Mouse (Mus musculus): Measurements from ENCODE around the gene Kcnab1.

- TF ChIP-seq CTCF (IDR thresholded peaks at IDR 0.05; ENCODE audit: low read depth, low read length) (no peak), POLR2A (IDR thresholded peaks at IDR 0.05; ENCODE audit: insufficient read depth, low read length) (no peak)
Measured at GRCm38 (mm10) chr3:65187833-65188698, 78.9 kb downstream of the Kcnab1 start.
